17 mouse cellular contexts compared by ENCODE assay signal in genomic region chr12:84390336-84390735, GRCm38 (mm10).
"Had no signal": no experiment of that assay in that cellular context is flagged by ENCODE, and none has a peak within 500 bp of the region (broad histone marks: within the 10 kb centered on the region; RNA-seq: fewer than 3 reads in every experiment).

No protein-coding gene starts in this region.

- H3K4me3 ChIP-seq: limb, embryonic 12.5 days; liver, embryonic 13.5 days; lung, embryonic 15.5 days; midbrain, embryonic 12.5 days; neural tube, embryonic 13.5 days; stomach, embryonic 15.5 days had no signal

- DNase-seq: kidney, postnatal 25 days; layer of hippocampus, adult 9-11 months; layer of hippocampus, postnatal 36 days; liver; liver, embryonic 13.5 days; liver, postnatal 0 days; lung, postnatal 14 days; retina, postnatal 1 day; thymus, adult 2 months; thymus, postnatal 25 days had no signal

- H3K9ac ChIP-seq: limb, embryonic 12.5 days; liver, embryonic 13.5 days; liver, postnatal 0 days; lung, embryonic 15.5 days; midbrain, embryonic 12.5 days; neural tube, embryonic 13.5 days; stomach, embryonic 15.5 days had no signal

- H3K4me1 ChIP-seq: limb, embryonic 12.5 days; midbrain, embryonic 12.5 days; neural tube, embryonic 13.5 days; stomach, embryonic 15.5 days had no signal

- H3K27me3 ChIP-seq: limb, embryonic 12.5 days; liver, embryonic 13.5 days; lung, embryonic 15.5 days; midbrain, embryonic 12.5 days; neural tube, embryonic 13.5 days; stomach, embryonic 15.5 days had no signal

- H3K9me3 ChIP-seq: limb, embryonic 12.5 days; liver, embryonic 13.5 days; lung, embryonic 15.5 days; midbrain, embryonic 12.5 days; neural tube, embryonic 13.5 days; stomach, embryonic 15.5 days had no signal

- H3K36me3 ChIP-seq: limb, embryonic 12.5 days; liver, embryonic 13.5 days; lung, embryonic 15.5 days; midbrain, embryonic 12.5 days; stomach, embryonic 15.5 days had no signal

- H3K27ac ChIP-seq: limb, embryonic 12.5 days; liver, embryonic 13.5 days; lung, embryonic 15.5 days; macrophage; midbrain, embryonic 12.5 days; neural tube, embryonic 13.5 days; stomach, embryonic 15.5 days had no signal

- H3K4me2 ChIP-seq: limb, embryonic 12.5 days; liver, embryonic 13.5 days; lung, embryonic 15.5 days; midbrain, embryonic 12.5 days; neural tube, embryonic 13.5 days; stomach, embryonic 15.5 days had no signal

- ATAC-seq: liver, postnatal 0 days; midbrain, embryonic 16.5 days had no signal
